Mouse (Mus musculus): ENCODE measurements at regions not wholly inside any gene's neighbourhood (a gene's known extent, or its start where the extent isn't known, plus 50 kb on each side); places are given as distances from the start of the nearest gene placed in this dataset.

- Histone ChIP-seq H3K4me3 (ENCODE audit: low read depth, low read length) (no peak overlapping the region), H3K9ac (ENCODE audit: low read depth, low read length) (no peak overlapping the region), H3K36me3 (ENCODE audit: control insufficient read depth, insufficient read depth) (no peaks in the 10 kb centered on the region), H3K27me3 (replicated peaks; ENCODE audit: control insufficient read depth, insufficient read depth, low read length) (no peaks in the 10 kb centered on the region), H3K9me3 (ENCODE audit: control insufficient read depth) (no peaks in the 10 kb centered on the region), H3K27ac (ENCODE audit: low read depth, low read length) (no peak overlapping the region), H3K4me1 (replicated peaks; ENCODE audit: control insufficient read depth, insufficient read depth, low read length) (no peaks in the 10 kb centered on the region), H3K4me2 (replicated peaks; ENCODE audit: low read depth) (no peak overlapping the region)
- no peak for ATAC-seq
- 96% methylated on average over 6 of the region's 6 CpGs for WGBS
- TF ChIP-seq CTCF (IDR thresholded peaks at IDR 0.05; ENCODE audit: low read depth), result no peak
Measured at GRCm38 (mm10) chr9:101416321-101416720, 164.7 kb upstream of the Ppp2r3a start.

- no peak for ATAC-seq
- no peaks in the 10 kb centered on the region for H3K27me3 ChIP-seq (replicated peaks; ENCODE audit: control insufficient read depth, insufficient read depth, low read length)
- H3K27ac ChIP-seq (ENCODE audit: low read depth, low read length), result no peak overlapping the region
- no peak overlapping the region for H3K4me3 ChIP-seq (ENCODE audit: low read depth, low read length)
- no peaks in the 10 kb centered on the region for H3K4me1 ChIP-seq (replicated peaks; ENCODE audit: control insufficient read depth, insufficient read depth, low read length)
- H3K4me2 ChIP-seq (replicated peaks; ENCODE audit: low read depth), result no peak overlapping the region
- no peak overlapping the region for H3K9ac ChIP-seq (ENCODE audit: low read depth, low read length)
- TF ChIP-seq CTCF (IDR thresholded peaks at IDR 0.05; ENCODE audit: low read depth), result no peak
- no peaks in the 10 kb centered on the region for H3K36me3 ChIP-seq (ENCODE audit: control insufficient read depth, insufficient read depth)
- WGBS, result 88% methylated on average over 3 of the region's 3 CpGs
- no peaks in the 10 kb centered on the region for H3K9me3 ChIP-seq (ENCODE audit: control insufficient read depth)
Measured at GRCm38 (mm10) chr9:101413071-101413633, 161.6 kb upstream of the Ppp2r3a start.

- Histone ChIP-seq H3K27ac (ENCODE audit: low read depth, low read length) (no peak overlapping the region), H3K4me2 (replicated peaks; ENCODE audit: low read depth) (no peak overlapping the region), H3K9me3 (ENCODE audit: control insufficient read depth) (no peaks in the 10 kb centered on the region), H3K9ac (ENCODE audit: low read depth, low read length) (no peak overlapping the region), H3K27me3 (replicated peaks; ENCODE audit: control insufficient read depth, insufficient read depth, low read length) (no peaks in the 10 kb centered on the region), H3K4me1 (replicated peaks; ENCODE audit: control insufficient read depth, insufficient read depth, low read length) (no peaks in the 10 kb centered on the region), H3K36me3 (ENCODE audit: control insufficient read depth, insufficient read depth) (no peaks in the 10 kb centered on the region), H3K4me3 (ENCODE audit: low read depth, low read length) (no peak overlapping the region)
- ATAC-seq, result no peak
- WGBS, result 87% methylated on average over 3 of the region's 3 CpGs
- no peak for TF ChIP-seq CTCF (IDR thresholded peaks at IDR 0.05; ENCODE audit: low read depth)
Measured at GRCm38 (mm10) chr9:101411951-101412350, 160.4 kb upstream of the Ppp2r3a start.

GRCm38 (mm10) chr9:101411532-101411880, 159.9 kb upstream of the Ppp2r3a start:
- Histone ChIP-seq H3K9ac (ENCODE audit: low read depth, low read length) (no peak overlapping the region), H3K4me1 (replicated peaks; ENCODE audit: control insufficient read depth, insufficient read depth, low read length) (no peaks in the 10 kb centered on the region), H3K36me3 (ENCODE audit: control insufficient read depth, insufficient read depth) (no peaks in the 10 kb centered on the region), H3K4me2 (replicated peaks; ENCODE audit: low read depth) (no peak overlapping the region), H3K9me3 (ENCODE audit: control insufficient read depth) (no peaks in the 10 kb centered on the region), H3K27ac (ENCODE audit: low read depth, low read length) (no peak overlapping the region), H3K4me3 (ENCODE audit: low read depth, low read length) (no peak overlapping the region), H3K27me3 (replicated peaks; ENCODE audit: control insufficient read depth, insufficient read depth, low read length) (no peaks in the 10 kb centered on the region)
- no peak for TF ChIP-seq CTCF (IDR thresholded peaks at IDR 0.05; ENCODE audit: low read depth)
- ATAC-seq, result no peak
- WGBS, result 81% methylated on average over 5 of the region's 5 CpGs

GRCm38 (mm10) chr9:101410783-101411531, 159.4 kb upstream of the Ppp2r3a start:
- ATAC-seq, result no peak
- H3K36me3 ChIP-seq (ENCODE audit: control insufficient read depth, insufficient read depth), result no peaks in the 10 kb centered on the region
- 80% methylated on average over 21 of the region's 21 CpGs for WGBS

DNA sequence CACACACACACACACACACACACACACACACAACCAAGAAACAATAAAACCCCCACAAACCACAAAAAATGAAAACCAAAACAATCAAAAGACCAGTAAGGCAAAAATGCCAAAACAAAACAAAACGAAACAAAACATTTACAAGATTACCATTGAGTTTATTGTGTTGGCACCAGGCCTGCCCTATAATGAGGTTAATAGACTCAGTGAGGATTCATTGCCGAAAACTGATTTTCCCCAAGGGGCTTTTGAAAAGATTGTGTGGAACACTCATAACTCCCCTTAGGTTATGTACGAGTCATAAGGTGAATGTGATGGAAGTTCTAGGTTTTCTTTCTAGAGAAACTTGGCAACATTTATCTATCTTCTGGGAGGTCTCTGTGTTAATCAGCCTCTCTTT, 158.8 kb upstream of the Ppp2r3a start:
- no peak for ATAC-seq
- 64% methylated on average over 3 of the region's 3 CpGs for WGBS

More at GRCm38 (mm10) chr9:101410783-101411531, 159.4 kb upstream of the Ppp2r3a start:
- H3K27me3 ChIP-seq (replicated peaks; ENCODE audit: control insufficient read depth, insufficient read depth, low read length), result no peaks in the 10 kb centered on the region
- H3K4me3 ChIP-seq (ENCODE audit: low read depth, low read length), result no peak overlapping the region
- H3K4me1 ChIP-seq (replicated peaks; ENCODE audit: control insufficient read depth, insufficient read depth, low read length), result no peaks in the 10 kb centered on the region
- no peak overlapping the region for H3K4me2 ChIP-seq (replicated peaks; ENCODE audit: low read depth)
- no peak overlapping the region for H3K27ac ChIP-seq (ENCODE audit: low read depth, low read length)
- H3K9me3 ChIP-seq (ENCODE audit: control insufficient read depth), result no peaks in the 10 kb centered on the region
- H3K9ac ChIP-seq (ENCODE audit: low read depth, low read length), result no peak overlapping the region
- TF ChIP-seq CTCF (IDR thresholded peaks at IDR 0.05; ENCODE audit: low read depth), result no peak

More for the DNA sequence above, 158.8 kb upstream of the Ppp2r3a start:
- H3K9ac ChIP-seq (ENCODE audit: low read depth, low read length), result no peak overlapping the region
- H3K9me3 ChIP-seq (ENCODE audit: control insufficient read depth), result no peaks in the 10 kb centered on the region
- no peak for TF ChIP-seq CTCF (IDR thresholded peaks at IDR 0.05; ENCODE audit: low read depth)
- H3K36me3 ChIP-seq (ENCODE audit: control insufficient read depth, insufficient read depth), result no peaks in the 10 kb centered on the region
- H3K27me3 ChIP-seq (replicated peaks; ENCODE audit: control insufficient read depth, insufficient read depth, low read length), result no peaks in the 10 kb centered on the region
- H3K4me2 ChIP-seq (replicated peaks; ENCODE audit: low read depth), result no peak overlapping the region
- H3K4me3 ChIP-seq (ENCODE audit: low read depth, low read length), result no peak overlapping the region
- no peaks in the 10 kb centered on the region for H3K4me1 ChIP-seq (replicated peaks; ENCODE audit: control insufficient read depth, insufficient read depth, low read length)
- no peak overlapping the region for H3K27ac ChIP-seq (ENCODE audit: low read depth, low read length)

Measured in intestine, postnatal 0 days (tissue).